Mouse (Mus musculus) myocyte (in vitro differentiated cells): Measurements from ENCODE around the gene Pigb. TPM values are rescaled to one million over a fixed set of nuclear protein-coding genes. Genes with fewer than 3 reads are reported as not detected.

Experiments
- H3K27me3 ChIP-seq: one replicate; pipeline ENCODE4 v1.6.1; 2011; ENCODE audit not compliant: control insufficient read depth, insufficient read depth, insufficient read length
- H3K36me3 ChIP-seq: one replicate; pipeline ENCODE4 v1.6.1; 2011; ENCODE audit not compliant: control insufficient read depth, insufficient read depth
- H3K4me2 ChIP-seq: one replicate; pipeline ENCODE4 v1.6.1; 2011; ENCODE audit warnings: low read depth, control low read depth
- H3K4me3 ChIP-seq: one replicate; pipeline ENCODE4 v1.5.1; 2011; ENCODE audit warnings: mild to moderate bottlenecking, control low read depth, moderate library complexity
- H3K79me2 ChIP-seq: one replicate; pipeline ENCODE4 v1.6.1; 2011; ENCODE audit not compliant: control insufficient read depth, insufficient read depth
- H3ac ChIP-seq: one replicate; pipeline ENCODE4 v1.6.1; 2011; ENCODE audit not compliant: control insufficient read depth, insufficient read length
- CEBPB ChIP-seq: IDR thresholded peaks from 2 replicates; pipeline ENCODE4 v1.6.1; 2011; ENCODE audit warnings: mild to moderate bottlenecking, moderate library complexity; ENCODE audit not compliant: poor library complexity, insufficient read depth, severe bottlenecking
- E2F4 ChIP-seq: IDR thresholded peaks from one replicate; pipeline ENCODE4 v1.6.1; 2011; ENCODE audit warnings: mild to moderate bottlenecking, control low read depth, moderate library complexity; ENCODE audit not compliant: insufficient read depth
- MAX ChIP-seq: IDR thresholded peaks from one replicate; pipeline ENCODE4 v1.6.1; 2011; ENCODE audit warnings: low read depth, mild to moderate bottlenecking, control low read depth
- MYOD1 ChIP-seq, 3 experiments: IDR thresholded peaks; one replicate each; pipeline ENCODE4 v1.6.1; 2011; ENCODE audit warnings: control low read depth in 2 of 3, low read depth in 2 of 3, mild to moderate bottlenecking in 2 of 3, moderate library complexity in 1 of 3; ENCODE audit not compliant: insufficient read length in 2 of 3, control insufficient read depth in 1 of 3
- MYOG ChIP-seq, 3 experiments: IDR thresholded peaks; one replicate each; pipeline ENCODE4 v1.6.1; 2011; ENCODE audit warnings: control low read depth in 2 of 3, low read depth in 2 of 3, mild to moderate bottlenecking in 2 of 3; ENCODE audit not compliant: insufficient read length in 2 of 3, control insufficient read depth in 1 of 3, insufficient read depth in 1 of 3
- POLR2A ChIP-seq: IDR thresholded peaks from one replicate; pipeline ENCODE4 v1.6.1; 2011; ENCODE audit warnings: low read depth, mild to moderate bottlenecking, control low read depth, moderate library complexity; ENCODE audit not compliant: insufficient read length
- POLR2AphosphoS2 ChIP-seq: IDR thresholded peaks from one replicate; pipeline ENCODE4 v1.6.1; 2011; ENCODE audit warnings: low read depth, control low read depth; ENCODE audit not compliant: insufficient read length
- REST ChIP-seq: IDR thresholded peaks from one replicate; pipeline ENCODE4 v1.6.1; 2011; ENCODE audit warnings: mild to moderate bottlenecking, control low read depth, moderate library complexity; ENCODE audit not compliant: insufficient read depth, insufficient read length
- SRF ChIP-seq: IDR thresholded peaks from one replicate; pipeline ENCODE4 v1.6.1; 2011; ENCODE audit warnings: low read depth; ENCODE audit not compliant: control insufficient read depth, insufficient read length
- TCF12 ChIP-seq: IDR thresholded peaks from one replicate; pipeline ENCODE4 v1.6.1; 2011; ENCODE audit warnings: mild to moderate bottlenecking, control low read depth; ENCODE audit not compliant: poor library complexity, insufficient read depth, severe bottlenecking
- TCF3 ChIP-seq: IDR thresholded peaks from one replicate; pipeline ENCODE4 v1.6.1; 2011; ENCODE audit warnings: low read depth, control low read depth; ENCODE audit not compliant: insufficient read length
- USF1 ChIP-seq: IDR thresholded peaks from one replicate; pipeline ENCODE4 v1.6.1; 2011; ENCODE audit warnings: low read depth, mild to moderate bottlenecking, control low read depth, moderate library complexity
- polyA plus RNA-seq: library from polyadenylated mRNA; unstranded; fragments of >200 nt; fragmentation: generic; extraction: Trizol; gene quantifications from one replicate; pipeline ENCODE4 v1.2.1, GENCODE M21; 2012; ENCODE audit warnings: missing spikeins

Gene Pigb
- polyA plus RNA-seq, 1 experiment, result 5.3 TPM

GRCm38 (mm10) chr9:73030443-73030842, 9.7 kb downstream of the Pigb start:
- Histone ChIP-seq H3K27me3 (no peaks in the 10 kb centered on the region), H3K36me3 (no peaks in the 10 kb centered on the region), H3K4me2 (no peak overlapping the region), H3K79me2 (no peaks in the 10 kb centered on the region), H3K4me3 (no peak overlapping the region), H3ac (no peak overlapping the region)
- no peak for TF ChIP-seq MYOG (IDR thresholded peaks at IDR 0.05; ENCODE audit: control insufficient read depth in 1 of 3, insufficient read depth in 1 of 3, insufficient read length in 2 of 3, low read depth in 2 of 3)

- TF ChIP-seq POLR2AphosphoS2, result no peak
- TF ChIP-seq MYOD1 (IDR thresholded peaks at IDR 0.05; ENCODE audit: control insufficient read depth in 1 of 3, insufficient read length in 2 of 3, low read depth in 2 of 3), result no peak
- no peak for TF ChIP-seq POLR2A
- no peak for TF ChIP-seq E2F4
- no peak for TF ChIP-seq SRF
- TF ChIP-seq TCF12, result no peak
- no peak for TF ChIP-seq MYOG (IDR thresholded peaks at IDR 0.05; ENCODE audit: control insufficient read depth in 1 of 3, insufficient read depth in 1 of 3, insufficient read length in 2 of 3, low read depth in 2 of 3)
- no peak for TF ChIP-seq USF1
- TF ChIP-seq TCF3, result no peak
- TF ChIP-seq CEBPB, result no peak
- no peak for TF ChIP-seq MAX
- TF ChIP-seq REST, result no peak
- Histone ChIP-seq H3K4me2 (no peak overlapping the region), H3K27me3 (no peaks in the 10 kb centered on the region), H3K4me3 (no peak overlapping the region), H3ac (no peak overlapping the region), H3K36me3 (no peaks in the 10 kb centered on the region), H3K79me2 (no peaks in the 10 kb centered on the region)
Observed at GRCm38 (mm10) chr9:73025818-73026636, 14.2 kb downstream of the Pigb start.

GRCm38 (mm10) chr9:73020566-73021097, 19.5 kb downstream of the Pigb start:
- Histone ChIP-seq H3K36me3 (no peaks in the 10 kb centered on the region), H3K4me3 (no peak overlapping the region)
- TF ChIP-seq TCF3, result no peak
- TF ChIP-seq SRF, result no peak
- TF ChIP-seq E2F4, result no peak

GRCm38 (mm10) chr9:73019841-73020240, 20.3 kb downstream of the Pigb start:
- TF ChIP-seq MYOG (IDR thresholded peaks at IDR 0.05; ENCODE audit: control insufficient read depth in 1 of 3, insufficient read depth in 1 of 3, insufficient read length in 2 of 3, low read depth in 2 of 3) (no peak), E2F4 (no peak), MYOD1 (IDR thresholded peaks at IDR 0.05; ENCODE audit: control insufficient read depth in 1 of 3, insufficient read length in 2 of 3, low read depth in 2 of 3) (no peak), POLR2A (no peak), TCF3 (no peak), SRF (no peak), MAX (no peak)
- Histone ChIP-seq H3K36me3 (no peaks in the 10 kb centered on the region), H3K79me2 (no peaks in the 10 kb centered on the region), H3ac (no peak overlapping the region), H3K4me3 (no peak overlapping the region), H3K4me2 (no peak overlapping the region), H3K27me3 (no peaks in the 10 kb centered on the region)

More at GRCm38 (mm10) chr9:73020566-73021097, 19.5 kb downstream of the Pigb start:
- Histone ChIP-seq H3K4me2 (no peak overlapping the region), H3ac (no peak overlapping the region), H3K27me3 (no peaks in the 10 kb centered on the region), H3K79me2 (no peaks in the 10 kb centered on the region)

- Histone ChIP-seq H3K27me3 (no peaks in the 10 kb centered on the region), H3K79me2 (no peaks in the 10 kb centered on the region), H3ac (no peak overlapping the region), H3K36me3 (peaks cover 4% of the 10 kb centered on the region), H3K4me2 (no peak overlapping the region), H3K4me3 (no peak overlapping the region)
- no peak for TF ChIP-seq MYOG (IDR thresholded peaks at IDR 0.05; ENCODE audit: control insufficient read depth in 1 of 3, insufficient read depth in 1 of 3, insufficient read length in 2 of 3, low read depth in 2 of 3)
- TF ChIP-seq POLR2A, result no peak
- no peak for TF ChIP-seq MYOD1 (IDR thresholded peaks at IDR 0.05; ENCODE audit: control insufficient read depth in 1 of 3, insufficient read length in 2 of 3, low read depth in 2 of 3)
- TF ChIP-seq E2F4, result no peak
- no peak for TF ChIP-seq USF1
- TF ChIP-seq REST, result no peak
- TF ChIP-seq TCF3, result no peak
- no peak for TF ChIP-seq CEBPB
- no peak for TF ChIP-seq SRF
- TF ChIP-seq MAX, result no peak
- TF ChIP-seq POLR2AphosphoS2, result no peak
- no peak for TF ChIP-seq TCF12
Observed at GRCm38 (mm10) chr9:73014724-73015123, 25.5 kb downstream of the Pigb start.
